Mouse (Mus musculus) myocyte (in vitro differentiated cells): Measurements from ENCODE around the gene 4833420G17Rik. TPM values are rescaled to one million over a fixed set of nuclear protein-coding genes. Genes with fewer than 3 reads are reported as not detected.

Experiments
- H3K27me3 ChIP-seq: one replicate; pipeline ENCODE4 v1.6.1; 2011; ENCODE audit not compliant: control insufficient read depth, insufficient read depth, insufficient read length
- H3K36me3 ChIP-seq: one replicate; pipeline ENCODE4 v1.6.1; 2011; ENCODE audit not compliant: control insufficient read depth, insufficient read depth
- H3K4me2 ChIP-seq: one replicate; pipeline ENCODE4 v1.6.1; 2011; ENCODE audit warnings: low read depth, control low read depth
- H3K4me3 ChIP-seq: one replicate; pipeline ENCODE4 v1.5.1; 2011; ENCODE audit warnings: mild to moderate bottlenecking, control low read depth, moderate library complexity
- H3K79me2 ChIP-seq: one replicate; pipeline ENCODE4 v1.6.1; 2011; ENCODE audit not compliant: control insufficient read depth, insufficient read depth
- H3ac ChIP-seq: one replicate; pipeline ENCODE4 v1.6.1; 2011; ENCODE audit not compliant: control insufficient read depth, insufficient read length
- CEBPB ChIP-seq: IDR thresholded peaks from 2 replicates; pipeline ENCODE4 v1.6.1; 2011; ENCODE audit warnings: mild to moderate bottlenecking, moderate library complexity; ENCODE audit not compliant: poor library complexity, insufficient read depth, severe bottlenecking
- E2F4 ChIP-seq: IDR thresholded peaks from one replicate; pipeline ENCODE4 v1.6.1; 2011; ENCODE audit warnings: mild to moderate bottlenecking, control low read depth, moderate library complexity; ENCODE audit not compliant: insufficient read depth
- MAX ChIP-seq: IDR thresholded peaks from one replicate; pipeline ENCODE4 v1.6.1; 2011; ENCODE audit warnings: low read depth, mild to moderate bottlenecking, control low read depth
- MYOD1 ChIP-seq, 3 experiments: IDR thresholded peaks; one replicate each; pipeline ENCODE4 v1.6.1; 2011; ENCODE audit warnings: control low read depth in 2 of 3, low read depth in 2 of 3, mild to moderate bottlenecking in 2 of 3, moderate library complexity in 1 of 3; ENCODE audit not compliant: insufficient read length in 2 of 3, control insufficient read depth in 1 of 3
- MYOG ChIP-seq, 3 experiments: IDR thresholded peaks; one replicate each; pipeline ENCODE4 v1.6.1; 2011; ENCODE audit warnings: control low read depth in 2 of 3, low read depth in 2 of 3, mild to moderate bottlenecking in 2 of 3; ENCODE audit not compliant: insufficient read length in 2 of 3, control insufficient read depth in 1 of 3, insufficient read depth in 1 of 3
- POLR2A ChIP-seq: IDR thresholded peaks from one replicate; pipeline ENCODE4 v1.6.1; 2011; ENCODE audit warnings: low read depth, mild to moderate bottlenecking, control low read depth, moderate library complexity; ENCODE audit not compliant: insufficient read length
- POLR2AphosphoS2 ChIP-seq: IDR thresholded peaks from one replicate; pipeline ENCODE4 v1.6.1; 2011; ENCODE audit warnings: low read depth, control low read depth; ENCODE audit not compliant: insufficient read length
- REST ChIP-seq: IDR thresholded peaks from one replicate; pipeline ENCODE4 v1.6.1; 2011; ENCODE audit warnings: mild to moderate bottlenecking, control low read depth, moderate library complexity; ENCODE audit not compliant: insufficient read depth, insufficient read length
- SRF ChIP-seq: IDR thresholded peaks from one replicate; pipeline ENCODE4 v1.6.1; 2011; ENCODE audit warnings: low read depth; ENCODE audit not compliant: control insufficient read depth, insufficient read length
- TCF12 ChIP-seq: IDR thresholded peaks from one replicate; pipeline ENCODE4 v1.6.1; 2011; ENCODE audit warnings: mild to moderate bottlenecking, control low read depth; ENCODE audit not compliant: poor library complexity, insufficient read depth, severe bottlenecking
- TCF3 ChIP-seq: IDR thresholded peaks from one replicate; pipeline ENCODE4 v1.6.1; 2011; ENCODE audit warnings: low read depth, control low read depth; ENCODE audit not compliant: insufficient read length
- USF1 ChIP-seq: IDR thresholded peaks from one replicate; pipeline ENCODE4 v1.6.1; 2011; ENCODE audit warnings: low read depth, mild to moderate bottlenecking, control low read depth, moderate library complexity
- polyA plus RNA-seq: library from polyadenylated mRNA; unstranded; fragments of >200 nt; fragmentation: generic; extraction: Trizol; gene quantifications from one replicate; pipeline ENCODE4 v1.2.1, GENCODE M21; 2012; ENCODE audit warnings: missing spikeins

The 4833420G17Rik gene
- polyA plus RNA-seq, result 1.7 TPM

- H3K4me3 ChIP-seq, result peak within 1 kb of the TSS; percentile 47
- peaks cover 12% of the 10 kb centered on the region for H3K79me2 ChIP-seq
- peak within 1 kb of the TSS; percentile 79 for H3K4me2 ChIP-seq
- peak; percentile 69 for TF ChIP-seq POLR2AphosphoS2
- peak; percentile 62 for TF ChIP-seq POLR2A
- TF ChIP-seq CEBPB, result no peak
- peak; percentile 86 for TF ChIP-seq E2F4
- H3K27me3 ChIP-seq, result no peaks in the 10 kb centered on the region
- no peak within 1 kb of the TSS for H3ac ChIP-seq
- H3K36me3 ChIP-seq, result peaks cover 11% of the 10 kb centered on the region
These were observed at the start of gene 4833420G17Rik for GRCm38 (mm10) chr13:119462596-119463560. Gene 4833420G17Rik (plus strand): TSS chr13:119462768.

DNA sequence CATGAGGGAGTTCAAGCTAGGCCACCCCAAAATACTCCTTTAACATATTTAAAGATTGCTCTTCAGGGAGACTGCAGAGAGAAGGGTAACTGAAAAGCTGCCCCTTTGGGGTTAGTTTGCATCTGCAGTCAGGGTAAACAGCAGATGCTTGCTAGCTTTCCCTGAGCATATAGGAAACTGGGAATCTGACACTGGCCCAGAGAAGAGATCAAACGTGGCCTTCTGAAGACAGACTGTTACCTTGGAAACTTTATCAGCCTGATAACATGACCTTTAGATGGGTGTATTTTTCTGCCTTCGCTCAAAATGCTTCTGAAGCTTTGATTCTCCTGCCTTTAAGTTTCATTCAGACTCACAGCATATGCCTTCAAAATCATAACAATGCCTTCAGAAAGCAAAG lies 49.5 kb upstream of the 4833420G17Rik start:
- Histone ChIP-seq H3K4me2 (no peak overlapping the region), H3K4me3 (no peak overlapping the region), H3K36me3 (no peaks in the 10 kb centered on the region), H3K79me2 (no peaks in the 10 kb centered on the region), H3K27me3 (no peaks in the 10 kb centered on the region), H3ac (no peak overlapping the region)
- TF ChIP-seq TCF12, result no peak
- no peak for TF ChIP-seq TCF3
- TF ChIP-seq SRF, result no peak
- TF ChIP-seq MAX, result no peak
- TF ChIP-seq POLR2A, result no peak
- no peak for TF ChIP-seq POLR2AphosphoS2
- no peak for TF ChIP-seq MYOD1 (IDR thresholded peaks at IDR 0.05; ENCODE audit: control insufficient read depth in 1 of 3, insufficient read length in 2 of 3, low read depth in 2 of 3)

DNA sequence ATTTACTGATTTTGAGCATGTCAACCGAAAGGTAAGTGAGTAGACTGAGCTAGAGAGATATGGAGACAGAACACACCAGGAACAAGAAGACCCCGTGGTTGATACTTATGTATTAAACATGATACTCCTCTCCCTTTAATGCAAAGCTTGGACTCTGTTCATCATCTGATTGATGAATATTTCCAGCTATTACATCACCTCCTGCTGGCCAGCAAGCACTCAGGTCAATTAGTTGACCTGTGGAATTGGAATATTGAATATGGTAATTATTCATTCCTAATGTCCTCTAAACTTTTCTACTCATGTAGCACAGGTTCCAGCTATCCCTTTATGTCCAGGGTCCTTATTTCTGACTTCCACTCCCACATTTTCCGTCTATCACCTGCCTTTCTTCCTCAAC lies 44.1 kb upstream of the 4833420G17Rik start:
- H3K4me2 ChIP-seq, result no peak overlapping the region
- no peak overlapping the region for H3K4me3 ChIP-seq
- H3ac ChIP-seq, result no peak overlapping the region
- TF ChIP-seq POLR2AphosphoS2 (no peak), CEBPB (0 out of 2 replicates have a peak, but pooled peaks have one; percentile 40)
- no peaks in the 10 kb centered on the region for H3K36me3 ChIP-seq
- H3K79me2 ChIP-seq, result no peaks in the 10 kb centered on the region
- H3K27me3 ChIP-seq, result no peaks in the 10 kb centered on the region

- H3K4me3 ChIP-seq, result peak overlapping the region; percentile 45
- peaks cover 49% of the 10 kb centered on the region for H3K79me2 ChIP-seq
- peak overlapping the region; percentile 77 for H3K4me2 ChIP-seq
- peaks cover 20% of the 10 kb centered on the region for H3K36me3 ChIP-seq
- H3ac ChIP-seq, result no peak overlapping the region
- TF ChIP-seq SRF, result no peak
- H3K27me3 ChIP-seq, result no peaks in the 10 kb centered on the region
These were observed 32.4 kb upstream of the 4833420G17Rik start for GRCm38 (mm10) chr13:119430164-119430563.

GRCm38 (mm10) chr13:119432041-119432440 lies 30.5 kb upstream of the 4833420G17Rik start:
- Histone ChIP-seq H3K79me2 (peaks cover 57% of the 10 kb centered on the region), H3K4me2 (no peak overlapping the region), H3ac (no peak overlapping the region), H3K4me3 (no peak overlapping the region), H3K36me3 (peaks cover 25% of the 10 kb centered on the region), H3K27me3 (no peaks in the 10 kb centered on the region)
- TF ChIP-seq TCF12 (no peak), POLR2AphosphoS2 (no peak), E2F4 (no peak), USF1 (no peak), POLR2A (no peak), CEBPB (no peak), REST (no peak), SRF (no peak), MAX (no peak), TCF3 (no peak), MYOG (IDR thresholded peaks at IDR 0.05; ENCODE audit: control insufficient read depth in 1 of 3, insufficient read depth in 1 of 3, insufficient read length in 2 of 3, low read depth in 2 of 3) (no peak), MYOD1 (IDR thresholded peaks at IDR 0.05; ENCODE audit: control insufficient read depth in 1 of 3, insufficient read length in 2 of 3, low read depth in 2 of 3) (no peak)

- no peak overlapping the region for H3K4me2 ChIP-seq
- H3K79me2 ChIP-seq, result peaks cover 57% of the 10 kb centered on the region
- H3ac ChIP-seq, result no peak overlapping the region
- H3K36me3 ChIP-seq, result peaks cover 45% of the 10 kb centered on the region
- no peak for TF ChIP-seq SRF
- TF ChIP-seq MAX, result no peak
- no peak for TF ChIP-seq E2F4
- TF ChIP-seq POLR2AphosphoS2, result no peak
- TF ChIP-seq TCF12, result no peak
- no peak for TF ChIP-seq POLR2A
- TF ChIP-seq MYOD1 (IDR thresholded peaks at IDR 0.05; ENCODE audit: control insufficient read depth in 1 of 3, insufficient read length in 2 of 3, low read depth in 2 of 3), result no peak
- TF ChIP-seq MYOG (IDR thresholded peaks at IDR 0.05; ENCODE audit: control insufficient read depth in 1 of 3, insufficient read depth in 1 of 3, insufficient read length in 2 of 3, low read depth in 2 of 3), result no peak
- no peak for TF ChIP-seq CEBPB
- TF ChIP-seq REST, result no peak
- no peak for TF ChIP-seq USF1
- no peak for TF ChIP-seq TCF3
- no peaks in the 10 kb centered on the region for H3K27me3 ChIP-seq
- no peak overlapping the region for H3K4me3 ChIP-seq
These were observed 28.2 kb upstream of the 4833420G17Rik start for GRCm38 (mm10) chr13:119434359-119434758.
